Mouse (Mus musculus): Measurements from ENCODE around the gene Kif26b. TPM values are rescaled to one million over a fixed set of nuclear protein-coding genes. Genes with fewer than 3 reads are reported as not detected.
A peak's percentile ranks its signal among the peaks of the same experiment; 100 is the strongest.

The Kif26b gene
- total RNA-seq, 1 experiment from 2014 or later = 0.69 TPM

GRCm38 (mm10) chr1:178707925-178708351 lies 179.0 kb downstream of the Kif26b start:
- no peak for ATAC-seq (replicated peaks; ENCODE audit: low read depth, poor library complexity, severe bottlenecking)

DNA sequence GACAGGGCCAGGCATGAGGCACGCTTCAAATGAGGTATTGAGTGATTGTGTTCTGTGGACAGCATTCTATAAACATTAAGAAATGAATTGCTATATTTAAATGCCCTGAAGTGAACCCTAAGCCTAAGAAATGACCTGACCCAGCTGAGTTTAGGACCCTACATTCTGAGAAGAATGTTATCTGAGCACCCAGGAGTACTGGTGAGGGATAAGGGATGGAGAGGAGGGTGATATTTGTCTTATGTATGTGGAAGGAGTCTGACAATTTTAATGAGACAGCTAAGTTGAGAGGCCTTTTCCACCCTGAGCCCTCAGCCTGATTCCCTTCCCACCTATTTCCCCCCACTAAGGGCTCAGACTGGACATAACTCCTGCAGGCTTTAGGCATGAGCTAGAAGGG lies 179.4 kb downstream of the Kif26b start:
- no peak for ATAC-seq (replicated peaks; ENCODE audit: low read depth, poor library complexity, severe bottlenecking)

GRCm38 (mm10) chr1:178712189-178712873 lies 183.4 kb downstream of the Kif26b start:
- ATAC-seq (replicated peaks; ENCODE audit: low read depth, poor library complexity, severe bottlenecking) = peak; percentile 76

DNA sequence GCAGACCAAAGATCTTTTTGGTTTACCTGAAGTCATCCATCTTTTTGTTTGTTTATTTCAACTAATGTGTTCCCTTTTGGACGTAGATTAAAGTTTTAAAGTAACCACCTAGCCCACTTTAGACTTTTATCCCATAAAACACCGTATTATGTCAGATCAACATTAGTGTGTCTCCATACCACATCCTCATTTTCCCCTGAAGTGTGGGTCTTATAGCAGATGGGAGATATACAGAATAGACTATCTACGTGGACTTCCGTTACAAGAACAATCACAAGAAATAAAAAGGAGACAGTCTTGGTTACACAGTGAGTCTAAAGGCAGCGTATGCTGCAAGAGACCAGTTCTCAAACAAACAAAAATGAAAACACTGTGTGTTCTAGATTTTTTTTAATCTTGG lies 185.3 kb downstream of the Kif26b start:
- no peak for ATAC-seq (replicated peaks; ENCODE audit: low read depth, poor library complexity, severe bottlenecking)

GRCm38 (mm10) chr1:178716411-178716810 lies 187.5 kb downstream of the Kif26b start:
- ATAC-seq (replicated peaks; ENCODE audit: low read depth, poor library complexity, severe bottlenecking) = no peak

- no peak for ATAC-seq (replicated peaks; ENCODE audit: low read depth, poor library complexity, severe bottlenecking)
These were observed 191.9 kb downstream of the Kif26b start for GRCm38 (mm10) chr1:178720821-178721220.

- no peak for ATAC-seq (replicated peaks; ENCODE audit: low read depth, poor library complexity, severe bottlenecking)
These were observed 193.9 kb downstream of the Kif26b start for GRCm38 (mm10) chr1:178722793-178723192.

GRCm38 (mm10) chr1:178725536-178725935 lies 196.6 kb downstream of the Kif26b start:
- ATAC-seq (replicated peaks; ENCODE audit: low read depth, poor library complexity, severe bottlenecking) = no peak

GRCm38 (mm10) chr1:178728256-178728655 lies 199.3 kb downstream of the Kif26b start:
- ATAC-seq (replicated peaks; ENCODE audit: low read depth, poor library complexity, severe bottlenecking) = no peak

GRCm38 (mm10) chr1:178730271-178730670 lies 201.3 kb downstream of the Kif26b start:
- no peak for ATAC-seq (replicated peaks; ENCODE audit: low read depth, poor library complexity, severe bottlenecking)

GRCm38 (mm10) chr1:178733035-178733434 lies 204.1 kb downstream of the Kif26b start:
- ATAC-seq (replicated peaks; ENCODE audit: low read depth, poor library complexity, severe bottlenecking) = no peak

DNA sequence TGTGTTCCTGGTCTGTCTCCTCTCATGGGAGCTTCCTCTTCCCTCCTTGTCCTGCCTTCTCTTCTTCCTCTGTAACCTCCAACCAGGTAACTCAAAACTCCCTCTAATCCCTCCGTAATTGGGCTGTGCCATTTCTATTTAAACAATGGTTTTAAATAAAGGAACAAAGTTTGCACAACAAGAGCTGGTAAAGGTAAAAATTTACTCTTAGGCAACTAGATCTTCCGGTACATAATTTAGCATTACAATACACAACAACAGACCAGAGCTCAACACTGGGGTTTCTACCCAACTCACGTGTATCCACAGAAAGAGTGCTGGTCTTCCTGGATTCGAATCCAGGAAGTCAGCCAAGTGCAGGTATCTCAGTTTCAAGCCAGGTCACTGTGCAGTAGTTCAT lies 205.7 kb downstream of the Kif26b start:
- ATAC-seq (replicated peaks; ENCODE audit: low read depth, poor library complexity, severe bottlenecking) = no peak

DNA sequence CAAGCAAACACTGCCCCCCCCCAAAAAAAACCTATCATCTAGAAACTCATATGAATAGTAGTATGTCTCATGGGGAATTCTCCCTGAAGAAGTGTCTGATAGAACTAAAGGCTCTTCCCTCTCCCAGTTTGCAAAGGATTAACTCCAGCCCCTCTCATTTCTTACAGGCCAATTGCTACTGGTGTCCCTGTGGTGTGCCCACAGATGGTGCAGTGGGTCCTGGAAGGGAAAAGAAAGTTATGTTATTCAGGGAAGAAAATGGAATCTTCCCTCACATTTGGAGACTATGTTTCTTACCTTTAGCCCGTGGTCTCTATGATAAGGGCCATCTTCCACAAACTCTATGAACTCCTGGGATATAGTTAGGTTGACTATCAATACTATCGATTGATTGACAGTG lies 208.0 kb downstream of the Kif26b start:
- no peak for ATAC-seq (replicated peaks; ENCODE audit: low read depth, poor library complexity, severe bottlenecking)

GRCm38 (mm10) chr1:178743820-178744219 lies 214.9 kb downstream of the Kif26b start:
- ATAC-seq (replicated peaks; ENCODE audit: low read depth, poor library complexity, severe bottlenecking) = no peak

DNA sequence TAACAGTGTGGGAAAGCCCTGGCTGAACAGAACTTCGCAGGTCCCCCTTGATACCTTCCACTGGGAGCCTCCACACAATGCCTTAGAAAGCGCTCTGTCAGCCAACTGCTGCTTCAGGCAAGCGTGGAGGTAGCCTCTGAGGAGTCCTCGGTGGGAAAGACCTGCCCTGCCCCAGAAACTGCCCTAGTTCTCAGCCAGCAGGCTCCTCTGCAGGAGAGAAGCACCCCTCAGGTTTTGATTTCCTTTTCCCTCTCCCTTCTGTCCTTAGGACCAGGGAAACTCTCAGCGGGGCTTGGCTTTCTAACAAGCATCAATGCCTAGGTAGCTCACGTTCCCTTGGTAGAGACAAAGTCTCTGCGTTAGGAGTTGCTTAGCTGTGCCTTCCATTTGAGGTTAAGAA lies 215.6 kb downstream of the Kif26b start:
- no peak for ATAC-seq (replicated peaks; ENCODE audit: low read depth, poor library complexity, severe bottlenecking)

- no peak for ATAC-seq (replicated peaks; ENCODE audit: low read depth, poor library complexity, severe bottlenecking)
These were observed 216.0 kb downstream of the Kif26b start for GRCm38 (mm10) chr1:178744961-178745360.

DNA sequence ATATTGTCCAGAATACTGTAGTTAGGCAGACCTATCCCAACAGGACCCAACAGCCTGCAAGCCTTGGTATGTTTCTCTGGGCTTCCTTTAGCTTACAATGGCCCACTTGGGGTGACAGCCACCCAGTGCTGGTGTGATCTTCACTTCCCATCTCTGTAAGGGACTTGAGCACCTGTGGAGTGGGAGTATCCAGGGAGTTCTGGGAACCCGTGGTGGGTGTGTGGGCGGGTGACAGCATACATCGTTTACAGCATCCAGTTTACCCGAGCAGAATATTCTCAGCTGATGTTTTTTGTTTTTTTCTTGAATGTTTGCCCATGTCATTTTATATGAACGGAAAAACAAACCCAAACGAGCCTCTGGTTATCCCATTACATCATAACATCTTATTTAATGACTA lies 216.5 kb downstream of the Kif26b start:
- no peak for ATAC-seq (replicated peaks; ENCODE audit: low read depth, poor library complexity, severe bottlenecking)

DNA sequence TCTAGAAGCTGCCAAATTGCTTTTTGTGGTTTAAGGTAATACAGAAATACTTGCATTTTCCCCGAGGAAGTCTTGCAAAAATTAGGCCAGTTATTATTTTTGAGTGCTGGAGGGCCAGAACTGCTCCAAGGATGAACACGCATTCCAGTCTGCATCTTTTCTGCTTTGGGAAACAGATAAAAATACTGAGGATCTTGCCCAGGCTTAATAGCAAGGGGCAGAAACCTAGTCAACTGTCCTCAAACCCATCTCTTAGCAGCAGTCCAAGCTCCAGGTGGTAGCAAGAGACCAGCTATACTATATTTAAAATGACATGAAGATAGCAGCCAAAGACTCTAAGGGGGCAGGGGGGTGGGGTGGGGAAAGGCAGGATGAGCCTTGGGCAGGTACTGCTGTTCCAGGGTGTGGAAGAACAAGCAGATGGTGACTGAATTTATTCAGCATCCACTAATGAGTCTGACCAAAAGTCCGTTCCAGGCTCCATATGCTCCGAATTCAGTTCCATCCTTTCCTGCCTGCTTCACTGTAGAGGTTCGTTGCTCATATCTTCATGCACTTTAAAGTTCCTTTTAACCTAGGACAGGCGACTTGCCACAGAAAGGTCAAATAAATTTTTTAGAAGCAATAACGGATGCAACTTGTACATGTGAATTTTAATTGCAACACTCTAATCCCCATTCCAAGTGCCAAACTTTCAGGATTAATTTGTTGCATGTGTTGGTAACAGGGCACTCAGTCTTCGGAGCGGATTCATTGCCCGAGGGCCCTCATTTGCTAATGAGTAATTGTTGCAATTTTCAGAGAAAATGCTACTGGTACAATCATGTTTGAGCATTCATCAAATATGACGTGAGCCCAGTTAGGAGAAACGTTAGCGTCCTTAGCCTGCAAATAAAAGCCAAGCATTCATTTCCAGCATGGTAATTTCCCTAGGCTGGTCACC lies 218.6 kb downstream of the Kif26b start:
- no peak for ATAC-seq (replicated peaks; ENCODE audit: low read depth, poor library complexity, severe bottlenecking)

- ATAC-seq (replicated peaks; ENCODE audit: low read depth, poor library complexity, severe bottlenecking) = no peak
These were observed 219.3 kb downstream of the Kif26b start for GRCm38 (mm10) chr1:178748222-178748600.

- ATAC-seq (replicated peaks; ENCODE audit: low read depth, poor library complexity, severe bottlenecking) = no peak
These were observed 219.7 kb downstream of the Kif26b start for GRCm38 (mm10) chr1:178748617-178749016.

DNA sequence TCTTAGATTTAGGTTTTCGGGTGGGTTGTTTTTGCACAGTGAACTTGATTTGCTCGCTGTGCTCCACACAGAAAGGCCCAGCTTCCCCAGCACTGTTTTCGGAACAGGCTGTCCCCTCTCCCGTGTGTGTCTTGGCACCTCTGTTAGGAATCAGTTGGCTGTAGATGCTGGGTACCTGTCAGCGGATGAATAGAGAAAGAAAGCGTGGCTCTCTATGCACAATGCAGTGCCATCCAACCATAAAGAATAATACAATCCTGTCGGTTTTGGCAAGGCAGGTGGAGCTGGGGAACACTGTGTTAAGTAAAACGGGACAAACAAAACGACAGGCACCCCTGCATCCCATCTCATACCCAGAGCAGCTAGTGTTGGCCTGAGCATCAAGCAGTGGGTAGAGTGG lies 220.9 kb downstream of the Kif26b start:
- no peak for ATAC-seq (replicated peaks; ENCODE audit: low read depth, poor library complexity, severe bottlenecking)

All from common myeloid progenitor, adult 5-6 weeks (primary cell).